Mouse (Mus musculus) gastrocnemius, adult 18-20 months (tissue): ENCODE data around the gene Trnt1. TPM values are rescaled to one million over a fixed set of nuclear protein-coding genes. Genes with fewer than 3 reads are reported as not detected.

Experiments
- DNase-seq: peaks from one replicate; pipeline ENCODE4 v3.0.0; 2021; ENCODE audit warnings: low spot score
- total RNA-seq, 2 experiments: library from RNA; stranded (reverse); gene quantifications; 2 replicates each; pipeline ENCODE4 v1.2.3; 2021

The Trnt1 gene
- total RNA-seq, 2 experiments from 2014 or later = 20.1 to 24.5 TPM

DNA sequence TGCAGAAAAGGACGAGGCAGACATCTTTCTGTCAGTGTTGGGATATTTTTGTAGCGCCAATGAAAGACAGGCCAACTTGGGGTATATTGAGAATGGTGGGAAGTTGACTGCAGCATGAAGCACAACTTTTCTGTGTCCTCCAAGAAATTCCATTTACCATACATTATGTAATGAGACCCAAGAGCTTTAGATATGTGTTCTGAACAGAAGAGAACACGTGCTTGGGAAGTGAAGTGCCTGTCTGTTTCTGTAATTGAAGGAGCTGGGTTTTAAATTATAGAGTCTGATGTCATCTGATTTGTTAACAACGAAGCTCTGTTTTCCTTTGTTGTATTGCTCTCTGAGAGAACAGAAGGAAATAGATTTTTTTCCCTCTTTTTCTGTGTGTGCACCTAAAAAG is 1.1 kb downstream of the Trnt1 start:
- DNase-seq = no peak

DNA sequence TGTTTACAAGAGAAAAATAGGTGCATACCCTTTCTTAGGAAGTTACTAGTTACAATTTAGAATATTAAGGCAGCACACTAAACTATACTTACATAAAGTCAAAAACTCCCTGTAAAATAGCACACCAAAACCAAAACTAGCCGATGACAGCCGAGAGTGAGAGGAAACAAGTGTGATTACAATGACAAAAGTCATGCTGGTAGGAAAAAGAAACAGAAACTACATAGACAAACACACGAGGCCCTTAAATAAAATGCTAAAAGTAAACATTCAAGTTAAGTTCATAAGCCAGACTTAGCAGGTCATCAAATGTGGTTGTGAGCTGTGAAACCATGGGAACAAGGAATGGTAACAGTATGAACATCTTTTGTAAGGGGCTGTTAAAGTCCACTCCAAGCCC is 18.2 kb downstream of the Trnt1 start:
- no peak for DNase-seq

DNA sequence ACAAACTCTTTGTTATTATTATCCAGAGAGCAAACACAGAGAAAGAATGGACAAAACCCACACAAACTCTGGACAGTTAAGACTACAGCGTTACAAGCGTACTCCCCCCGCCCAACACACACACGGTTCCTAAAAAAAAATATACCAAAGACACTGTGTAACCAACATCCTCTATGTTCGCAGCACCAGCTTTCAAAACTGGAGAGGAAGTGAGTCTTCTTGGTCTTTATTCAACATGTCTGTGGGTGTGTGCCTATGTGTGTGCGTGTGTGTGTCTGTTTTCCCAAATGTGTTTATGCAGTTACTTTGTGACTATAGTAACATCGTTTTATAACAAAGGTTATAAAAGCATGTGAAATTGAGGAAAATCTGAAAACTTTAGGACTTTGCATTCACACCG is 22.5 kb downstream of the Trnt1 start:
- DNase-seq = no peak

DNA sequence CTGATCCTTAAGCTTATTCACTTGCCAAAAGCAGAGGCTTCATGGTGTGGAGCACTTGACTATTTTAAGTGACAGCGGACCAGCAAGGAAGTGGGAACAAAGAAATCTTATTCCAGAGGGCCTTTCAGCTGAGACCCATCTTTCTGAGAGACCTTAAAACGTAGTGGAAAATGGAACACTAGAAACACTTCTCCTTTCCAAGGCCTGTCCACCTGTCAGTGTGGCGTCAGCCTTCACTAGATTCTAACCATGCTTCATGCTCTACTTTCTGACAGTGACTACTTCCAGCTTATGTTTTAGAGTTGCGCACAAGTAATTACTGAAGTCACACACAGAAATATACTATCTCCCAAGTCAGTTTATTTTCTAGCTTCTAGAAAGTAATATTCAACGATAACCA is 23.6 kb downstream of the Trnt1 start:
- DNase-seq = no peak

DNA sequence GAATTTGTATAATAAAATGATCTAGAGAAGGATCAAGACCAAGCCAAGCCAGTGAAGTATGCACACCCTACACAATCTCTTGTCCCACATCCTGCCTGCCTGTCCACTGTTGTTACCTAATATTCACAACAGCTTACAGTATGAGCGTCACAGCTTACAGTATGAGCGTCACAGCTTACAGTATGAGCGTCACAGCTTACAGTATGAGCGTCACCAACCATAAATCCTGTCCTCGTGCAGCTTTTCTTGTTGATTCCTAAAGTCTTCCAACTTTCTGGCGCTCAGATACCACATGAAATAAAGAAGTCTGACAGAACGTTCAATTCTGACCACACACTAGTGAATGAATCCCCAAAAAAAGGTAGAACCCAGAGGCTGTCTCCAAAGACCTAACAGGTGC is 24.2 kb downstream of the Trnt1 start:
- no peak for DNase-seq

DNA sequence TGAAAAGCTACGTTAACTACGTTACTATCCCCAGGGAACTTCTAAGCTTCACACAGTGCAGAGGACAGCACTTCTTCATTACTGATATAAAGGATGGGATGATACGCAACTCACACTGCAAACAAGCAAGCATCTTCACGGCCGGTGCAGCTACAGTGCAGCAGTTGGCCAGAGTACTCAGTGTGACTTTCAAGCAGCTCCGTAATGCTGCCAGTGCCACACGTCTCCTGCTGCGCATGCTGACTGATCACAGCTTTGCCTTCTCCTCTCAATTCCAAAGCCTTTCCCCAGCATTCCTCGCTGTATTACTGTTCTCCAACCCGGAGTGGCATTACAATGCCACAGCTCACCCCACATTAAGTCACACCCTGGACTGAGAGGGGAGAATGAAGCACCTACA is 24.7 kb downstream of the Trnt1 start:
- DNase-seq = no peak

DNA sequence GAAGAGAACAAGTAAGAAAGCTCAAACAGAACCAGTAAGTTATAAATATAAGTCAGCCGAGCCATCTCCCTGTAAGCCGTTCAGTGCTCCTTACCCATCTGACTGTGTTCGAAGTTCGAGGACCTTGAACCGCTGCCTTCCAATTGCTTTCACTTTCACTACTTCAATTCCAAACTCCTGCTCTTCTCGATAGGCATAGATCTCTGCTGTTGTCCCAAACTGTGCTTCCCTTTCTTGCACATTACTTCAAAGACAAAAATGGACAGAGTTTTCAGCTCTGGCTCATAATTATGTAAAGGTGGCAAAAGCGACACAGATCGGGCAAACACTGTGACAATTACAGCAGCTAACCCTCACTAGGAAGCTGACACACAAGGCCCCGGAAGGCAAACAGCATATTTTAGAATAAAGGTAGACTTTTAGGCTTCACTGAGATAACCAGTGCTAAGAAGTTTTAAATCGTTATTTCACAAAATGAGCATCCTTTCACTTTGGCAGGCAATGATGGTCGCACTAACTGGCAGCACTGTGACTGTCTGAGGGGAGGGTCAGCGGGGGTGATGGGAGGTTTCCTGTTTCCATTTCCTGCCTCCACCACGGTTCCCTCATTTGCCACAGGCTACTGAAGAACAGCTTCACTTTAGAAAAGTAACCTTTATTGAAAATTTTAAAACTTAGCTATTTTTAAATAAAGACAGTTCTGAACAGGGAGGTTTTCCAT is 25.3 kb downstream of the Trnt1 start:
- no peak for DNase-seq

DNA sequence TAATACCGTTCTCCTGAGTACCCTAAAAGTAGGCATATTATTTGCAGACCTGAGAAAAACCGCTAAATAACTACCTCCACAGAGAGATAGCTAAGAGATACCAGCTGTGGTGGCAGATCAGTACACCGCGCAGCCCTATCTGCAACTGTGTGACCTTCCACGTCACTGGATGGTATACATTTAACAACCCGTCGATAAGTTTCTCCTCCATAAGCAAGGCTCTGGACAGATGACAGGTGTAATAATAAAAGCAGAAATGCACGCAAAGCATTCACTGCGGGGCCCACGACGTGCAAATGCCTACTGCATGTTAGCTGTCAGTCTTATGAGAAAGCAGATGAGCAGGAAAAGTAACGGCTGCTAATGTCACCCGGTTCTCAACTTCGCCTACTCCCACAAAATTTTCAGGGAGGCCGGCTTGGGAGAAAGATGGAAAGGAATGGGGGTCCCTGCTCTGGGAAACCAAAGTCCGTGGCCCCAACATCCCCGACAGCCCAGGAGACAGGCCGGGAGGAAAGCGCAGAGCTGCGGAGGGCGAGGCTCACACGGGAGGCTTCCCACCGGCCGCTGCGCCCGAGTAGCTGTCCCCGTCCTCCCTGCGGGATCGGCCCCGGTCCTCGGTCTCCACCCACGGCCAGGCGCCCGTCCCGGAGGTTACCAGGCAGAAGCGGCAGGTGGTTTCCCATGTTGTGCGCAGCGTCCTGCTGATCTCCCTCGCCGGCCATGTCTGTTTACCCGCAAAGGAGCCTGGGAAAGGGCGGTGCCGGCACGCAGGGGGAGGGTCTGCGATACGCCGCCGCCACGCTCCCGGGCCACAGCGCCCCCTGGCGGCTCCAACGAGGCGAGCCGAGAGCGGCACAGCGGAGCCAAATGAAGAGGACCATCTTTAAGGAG is 30.7 kb downstream of the Trnt1 start, which contains the start of gene Crbn:
Gene Crbn (minus strand): TSS at position 745 of the 894 bp plus-strand sequence.
- peak; percentile 92 for DNase-seq

DNA sequence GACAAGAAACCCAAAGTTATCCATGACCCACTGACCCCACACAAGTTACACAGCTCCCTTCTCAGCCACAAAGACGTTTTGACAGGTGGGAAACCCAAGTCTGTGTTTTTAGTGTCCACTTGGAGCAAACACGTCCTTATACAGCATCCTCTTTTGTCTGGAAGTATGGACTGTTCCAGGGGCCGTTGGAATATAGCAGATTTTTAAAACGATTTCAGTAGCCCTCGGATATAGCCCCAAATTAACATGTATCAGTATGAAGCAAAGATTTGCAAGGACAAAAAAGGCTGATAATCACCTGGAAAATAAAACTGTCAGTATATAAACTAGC is 31.3 kb downstream of the Trnt1 start:
- no peak for DNase-seq

DNA sequence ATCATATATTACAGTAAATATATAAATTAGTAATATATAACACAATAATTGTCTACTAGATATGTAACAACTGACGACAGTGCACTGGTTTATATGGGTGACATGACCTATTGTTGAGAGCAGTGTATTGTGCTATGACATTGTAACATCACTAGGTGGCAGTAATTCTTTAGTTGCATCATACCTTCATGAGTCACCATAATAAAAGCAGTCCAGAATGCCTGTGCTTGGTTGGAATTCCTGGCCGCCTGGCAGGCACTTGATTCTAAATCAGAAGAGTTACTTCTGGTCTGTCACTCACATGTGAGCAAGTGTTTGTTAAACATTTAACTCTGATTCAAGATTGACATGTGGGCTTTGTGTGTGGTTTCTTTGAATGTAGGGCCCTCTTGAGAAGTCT is 36.0 kb downstream of the Trnt1 start:
- DNase-seq = peak; percentile 1

DNA sequence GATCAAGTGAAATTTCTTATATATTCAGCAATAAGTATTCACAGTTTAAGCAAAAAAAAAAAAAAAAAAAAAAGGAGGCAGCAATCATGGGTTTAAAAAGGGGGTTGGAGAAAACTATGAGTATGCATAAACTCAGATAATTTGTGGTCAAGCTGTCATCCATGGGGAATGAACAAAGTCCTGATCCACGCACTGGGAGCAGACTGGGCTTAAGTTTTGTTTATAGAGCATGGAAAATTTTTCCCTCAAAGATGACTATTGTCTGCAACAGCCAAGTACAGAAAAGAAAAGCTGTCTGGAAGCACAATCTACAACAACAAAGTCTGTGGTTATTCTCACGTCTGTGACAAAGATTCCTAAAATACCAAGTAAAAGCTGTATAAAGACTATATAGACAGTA is 40.2 kb downstream of the Trnt1 start:
- no peak for DNase-seq

DNA sequence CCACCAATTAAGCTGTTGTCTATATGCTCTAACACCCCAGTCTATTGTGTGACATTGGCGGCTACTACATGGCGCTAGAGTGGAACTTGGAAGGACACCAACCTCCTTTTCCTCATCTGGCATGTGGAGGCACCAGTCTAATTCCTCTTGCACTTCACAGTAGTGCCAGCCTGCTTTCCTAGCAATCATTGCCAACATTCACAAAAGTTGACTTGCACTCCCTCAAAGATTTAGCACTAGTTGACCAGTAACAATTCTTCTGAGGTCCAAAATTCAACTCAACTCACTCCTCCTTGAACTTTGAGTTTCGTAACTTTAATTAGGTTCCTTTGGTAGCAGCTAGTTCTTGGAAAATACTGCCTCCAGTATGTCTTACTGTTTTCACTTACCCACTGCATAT is 41.8 kb downstream of the Trnt1 start:
- DNase-seq = no peak

DNA sequence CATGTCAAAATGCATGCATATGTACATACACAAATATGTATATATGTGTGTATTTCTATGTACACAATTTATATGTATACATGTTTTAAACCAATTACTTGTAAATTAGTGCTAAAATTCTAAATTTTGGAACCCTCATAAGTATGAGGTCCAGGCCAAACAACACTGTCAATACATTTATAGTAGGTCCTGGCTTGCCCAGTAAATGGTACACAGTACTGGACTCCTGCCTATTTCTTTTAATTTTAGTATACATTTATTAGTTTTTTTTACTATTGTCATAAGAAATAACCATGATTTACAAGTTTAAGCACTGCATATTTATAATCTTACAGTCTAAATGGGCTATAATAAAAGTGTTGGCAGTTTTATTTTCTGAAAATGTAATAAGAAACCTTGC is 50.3 kb downstream of the Trnt1 start:
- DNase-seq = no peak

DNA sequence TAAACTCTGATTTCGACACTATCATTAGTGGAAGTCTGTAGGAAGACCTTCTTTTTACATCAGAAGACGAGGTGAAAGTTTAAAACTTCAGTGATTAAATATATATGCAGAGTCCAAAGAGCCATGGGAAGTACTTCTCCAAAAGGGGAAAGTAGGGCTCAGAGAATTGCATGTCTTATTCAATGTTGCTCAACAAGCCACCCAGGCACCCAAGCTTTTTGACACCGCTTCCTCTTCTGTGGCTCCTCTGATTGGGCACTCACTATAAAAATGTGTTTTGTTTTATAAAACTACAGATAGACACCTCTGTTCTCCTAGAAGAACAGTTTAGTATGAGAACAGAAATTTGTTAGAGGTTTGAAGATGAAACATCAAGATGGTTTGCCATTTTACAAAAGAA is 51.0 kb downstream of the Trnt1 start:
- DNase-seq = no peak

DNA sequence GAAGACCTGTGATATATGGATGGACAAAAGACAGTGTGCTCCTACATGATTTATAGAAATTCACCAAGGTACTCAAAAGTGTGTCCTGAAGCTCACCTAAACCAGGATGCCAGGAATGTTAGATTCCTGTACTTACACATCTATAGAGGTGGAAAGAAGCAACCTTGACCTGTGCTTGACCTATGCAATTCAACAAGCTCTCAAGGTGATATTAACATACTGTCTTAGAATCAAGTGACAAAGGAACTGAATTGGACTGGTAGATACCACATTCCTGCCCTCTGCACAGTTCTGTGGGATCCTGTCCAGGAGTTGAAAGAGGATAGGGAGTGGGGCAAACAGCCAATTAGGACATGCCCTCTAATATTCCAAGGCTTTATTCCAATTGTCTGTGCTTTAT is 51.6 kb downstream of the Trnt1 start:
- DNase-seq = no peak

DNA sequence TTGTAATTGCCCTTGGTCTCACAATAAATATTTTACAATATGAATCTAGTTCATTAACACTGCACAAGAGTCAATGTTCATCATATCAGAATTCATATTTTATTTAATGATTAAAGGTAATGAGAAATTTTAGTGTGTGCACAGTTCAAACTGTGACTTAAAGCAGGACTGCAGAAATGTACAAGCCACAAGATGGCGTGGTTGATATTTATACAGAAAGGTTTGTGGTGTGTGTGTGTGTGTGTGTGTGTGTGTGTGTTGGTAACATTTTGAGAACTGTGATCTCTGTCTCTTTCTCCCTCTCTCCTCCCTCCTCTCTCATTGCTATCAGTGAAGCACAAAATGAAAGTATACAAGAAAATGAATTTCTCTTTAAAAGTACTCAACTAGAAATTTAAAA is 53.4 kb downstream of the Trnt1 start:
- DNase-seq = no peak

Other genes with a start within 250 kb of the Trnt1 start
- not detected for gene Il5ra, start 20.1 kb upstream of the Trnt1 start, total RNA-seq
- gene Crbn, start 31.0 kb downstream of the Trnt1 start, total RNA-seq = 10 to 100 TPM; 52.1 to 56.4 TPM